Mouse (Mus musculus): ENCODE results near the gene Strbp.
A peak's percentile ranks its signal among the peaks of the same experiment; 100 is the strongest.

Gene Strbp

DNA sequence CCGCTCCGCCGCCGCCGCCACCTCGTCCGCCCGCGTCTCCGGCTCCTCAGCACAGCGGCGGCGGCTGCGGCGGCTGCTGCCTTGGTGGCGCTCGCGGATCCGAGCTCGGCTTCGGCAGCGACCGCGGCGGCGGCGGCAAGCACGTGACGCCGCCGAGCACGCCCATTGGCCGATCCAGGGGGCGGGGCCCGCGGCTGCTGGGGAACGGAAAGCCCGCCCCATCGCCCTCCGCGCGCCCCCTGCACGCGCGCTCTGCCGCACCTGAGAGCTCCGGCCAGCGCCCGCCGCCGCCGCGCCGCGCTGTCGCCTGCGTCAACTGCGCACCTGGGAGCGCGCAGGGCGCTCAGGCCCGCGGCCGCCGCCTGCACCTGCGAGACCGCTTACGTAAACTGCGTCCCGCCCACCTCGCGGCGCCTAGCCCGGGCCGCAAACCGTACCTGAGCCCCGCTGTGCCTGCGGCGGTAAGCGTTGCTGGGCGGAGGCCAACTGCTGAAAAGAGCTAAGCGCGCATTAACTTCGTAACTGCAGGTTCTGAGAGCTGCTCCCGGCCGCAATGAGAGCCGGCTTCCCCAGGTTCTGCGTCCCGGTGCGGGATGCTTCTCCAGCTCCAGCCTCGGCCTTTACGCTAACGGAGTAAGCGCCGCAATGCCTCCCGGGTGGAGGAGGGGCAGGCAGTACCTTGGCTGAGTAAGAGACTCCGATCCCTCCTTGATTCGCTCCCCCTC is at the start of gene Strbp:
Strbp (minus strand) TSS at position 630 of the 725 bp plus-strand sequence.
- peak; percentile 98 for DNase-seq

DNA sequence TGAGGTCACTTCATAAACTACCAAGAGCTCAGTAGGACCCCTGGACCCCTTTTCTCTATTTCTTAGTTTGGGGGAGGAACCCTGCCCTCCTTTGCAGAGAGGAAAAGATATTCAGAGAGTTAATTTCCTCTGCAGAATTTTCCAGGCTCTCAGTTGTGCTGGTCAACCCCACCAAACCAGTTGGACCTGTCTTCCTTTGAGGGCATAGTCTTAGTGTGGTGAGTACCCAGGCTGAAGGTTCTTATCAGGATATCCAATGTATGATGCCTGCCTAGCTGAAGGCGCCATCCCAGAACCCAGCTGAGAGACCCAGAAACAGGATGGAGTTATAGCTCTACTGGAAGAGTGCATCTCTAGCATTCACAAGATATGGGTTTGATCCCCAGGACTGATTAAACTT is 47.5 kb upstream of the Strbp start:
- DNase-seq = no peak

DNA sequence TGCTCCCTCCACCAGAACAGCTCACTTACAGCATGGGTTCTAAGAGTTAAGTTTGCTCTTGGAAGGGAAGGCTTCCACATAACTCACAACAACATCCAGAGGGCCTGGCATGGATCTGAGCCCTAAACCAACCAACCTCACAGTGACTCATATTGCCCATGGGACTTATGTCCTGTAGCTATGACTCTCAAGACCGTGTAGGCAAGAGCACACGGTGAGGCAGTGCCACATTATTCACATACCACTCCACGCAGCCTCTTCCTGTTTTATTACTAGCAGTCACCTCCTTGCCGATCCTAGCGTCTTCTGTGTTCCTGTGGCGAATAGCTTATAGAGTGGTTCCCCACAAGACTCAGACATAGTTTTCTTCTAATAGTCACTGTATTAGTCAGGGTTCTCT is 45.7 kb upstream of the Strbp start:
- DNase-seq = no peak

DNA sequence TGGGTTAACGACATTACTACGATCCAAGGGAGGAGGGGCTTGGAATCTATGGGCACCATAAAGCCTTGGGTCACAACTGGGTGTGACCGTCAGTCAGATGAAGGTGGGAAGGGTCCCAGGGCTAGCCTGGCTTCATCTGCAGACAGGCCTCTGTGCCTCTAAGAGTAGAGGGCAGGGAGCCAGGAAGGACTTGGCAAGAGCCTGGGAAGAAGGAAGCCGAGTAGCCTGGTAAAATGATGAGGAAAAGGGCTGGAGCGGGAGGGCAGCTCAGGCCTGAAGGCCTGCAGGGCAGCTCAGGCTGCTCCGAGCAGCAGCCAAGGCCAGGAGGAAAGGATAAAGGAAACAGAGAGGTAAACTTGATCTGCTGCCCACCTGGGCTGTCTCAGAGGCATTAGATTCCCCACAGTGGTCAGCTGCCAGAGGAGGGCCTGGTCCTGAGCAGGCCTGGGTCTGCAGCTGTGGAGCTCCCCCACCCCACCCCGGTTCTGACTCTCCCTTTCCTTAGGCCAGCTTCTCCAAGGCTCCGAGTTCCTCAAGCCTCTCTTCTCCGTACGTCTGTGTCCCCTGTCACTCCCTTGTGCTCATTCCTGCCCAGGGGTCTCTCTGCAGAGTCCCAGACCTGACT is 44.9 kb upstream of the Strbp start:
- no peak for DNase-seq

DNA sequence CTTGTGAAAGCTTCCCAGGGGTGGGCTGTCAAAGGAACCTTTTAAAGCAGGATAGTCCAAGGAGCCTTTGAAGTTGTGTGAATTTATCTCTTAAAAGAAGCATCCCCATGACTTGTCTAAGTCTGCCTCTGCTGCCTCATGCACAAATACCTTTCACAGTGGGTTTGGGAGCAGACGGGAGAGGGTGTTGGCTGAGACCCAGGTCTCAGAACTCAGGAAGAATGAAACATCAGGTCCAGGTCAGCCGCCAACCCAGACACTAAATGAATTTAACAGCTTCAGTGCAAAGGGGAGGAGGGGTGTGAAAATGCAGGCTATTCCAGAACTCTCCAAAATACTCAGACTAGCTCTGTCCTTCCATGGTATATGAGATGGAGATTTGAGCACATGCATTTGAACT is 44.2 kb upstream of the Strbp start:
- no peak for DNase-seq

DNA sequence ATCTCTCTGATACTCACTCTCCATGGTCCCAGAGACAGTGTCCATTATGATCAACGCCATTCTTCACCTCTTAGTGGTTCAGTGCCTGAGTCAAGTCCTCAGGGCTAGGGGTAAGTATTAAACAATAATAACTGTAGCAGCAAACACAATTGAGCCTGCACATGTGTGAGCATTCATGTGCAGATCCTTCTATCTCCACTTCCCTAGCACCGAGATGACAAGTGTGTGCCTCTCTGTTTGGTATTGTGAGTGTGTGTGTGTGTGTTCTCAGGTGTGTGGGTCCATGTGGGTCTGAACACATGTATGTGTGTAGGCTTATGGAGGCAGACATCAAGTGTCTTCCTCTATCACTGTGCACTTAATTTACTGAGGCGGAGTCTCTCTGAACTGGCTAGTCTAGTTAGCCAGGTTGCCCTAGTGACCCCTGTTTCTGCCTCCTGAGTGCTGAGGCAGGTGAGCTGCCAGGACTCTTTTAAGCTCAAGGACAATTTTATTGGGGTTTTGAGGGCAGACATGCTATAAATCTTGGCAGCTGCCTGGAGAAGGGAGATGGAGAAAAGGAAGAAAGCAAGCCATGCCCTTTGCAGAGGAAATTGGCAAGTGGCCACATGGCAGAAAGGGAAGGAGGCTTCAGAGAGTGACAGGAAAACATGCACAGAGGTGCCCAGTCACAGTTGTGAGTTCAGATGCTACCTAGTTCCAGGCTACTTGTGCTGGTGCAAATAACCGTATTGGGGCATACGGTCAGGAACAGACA is 42.8 kb upstream of the Strbp start:
- no peak for DNase-seq

DNA sequence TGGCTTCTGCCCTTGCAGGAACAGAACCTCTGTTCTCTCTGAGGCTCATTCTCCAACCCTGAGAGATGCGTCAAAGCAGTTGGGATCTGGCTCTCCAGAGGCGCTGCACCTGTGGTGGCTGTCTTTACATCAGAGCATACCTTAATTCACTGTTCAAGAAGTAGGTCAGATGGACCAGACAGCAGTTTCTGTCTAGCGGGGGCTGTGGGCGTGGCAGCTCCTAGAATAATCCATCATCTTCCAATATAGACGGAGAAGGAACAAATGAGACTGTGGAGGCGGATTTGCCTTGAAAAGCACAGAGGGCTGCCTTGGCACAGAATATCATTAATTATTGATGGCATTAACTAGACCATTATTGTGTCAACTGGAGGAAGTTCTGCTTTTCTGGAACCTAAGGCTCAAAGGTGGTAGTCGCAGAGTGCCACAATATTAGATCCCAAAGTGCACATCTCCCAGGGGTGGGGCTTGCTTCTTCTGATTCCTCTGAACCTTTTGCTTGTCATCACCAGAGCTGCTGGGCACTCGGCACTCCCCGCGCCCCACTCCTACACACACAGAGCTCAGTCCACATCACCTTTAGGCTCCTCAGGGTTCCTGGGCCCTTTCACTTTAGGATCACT is 41.2 kb upstream of the Strbp start:
- DNase-seq = no peak

DNA sequence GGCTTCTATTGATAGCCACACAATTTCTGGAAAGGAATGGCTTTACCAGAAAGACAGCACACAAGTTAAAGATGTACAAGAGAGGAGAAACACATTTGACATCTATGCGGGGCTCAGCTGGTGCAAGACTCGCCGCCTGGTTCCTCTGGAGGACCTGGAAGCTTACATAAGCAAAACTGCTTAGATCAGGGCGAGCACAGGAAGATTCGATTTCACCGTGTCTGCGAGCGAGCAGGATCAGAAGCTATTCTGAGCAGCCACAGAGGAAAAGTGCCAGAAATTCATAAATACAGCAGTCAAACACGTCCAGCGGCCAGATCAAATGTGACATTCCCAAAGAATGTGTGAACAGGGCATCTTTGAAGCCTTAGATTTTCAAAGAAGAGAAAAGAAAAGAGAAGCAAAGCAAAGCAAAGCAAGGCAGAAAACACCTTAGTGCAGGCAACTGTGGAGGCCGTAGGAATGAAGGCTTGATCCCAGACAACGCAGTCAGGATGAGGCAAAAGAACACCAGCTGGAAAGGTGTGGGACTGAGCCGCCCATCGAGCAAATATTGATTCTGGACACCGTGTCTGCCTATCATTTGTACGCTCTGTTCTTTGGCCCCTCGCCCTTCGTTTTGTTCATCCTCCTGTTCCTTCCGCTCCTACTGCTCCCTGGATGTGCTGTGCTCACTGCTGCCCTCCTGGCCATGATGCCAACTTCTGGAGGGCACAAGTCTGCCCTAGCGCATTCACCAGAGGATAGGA is 38.3 kb upstream of the Strbp start:
- no peak for DNase-seq

DNA sequence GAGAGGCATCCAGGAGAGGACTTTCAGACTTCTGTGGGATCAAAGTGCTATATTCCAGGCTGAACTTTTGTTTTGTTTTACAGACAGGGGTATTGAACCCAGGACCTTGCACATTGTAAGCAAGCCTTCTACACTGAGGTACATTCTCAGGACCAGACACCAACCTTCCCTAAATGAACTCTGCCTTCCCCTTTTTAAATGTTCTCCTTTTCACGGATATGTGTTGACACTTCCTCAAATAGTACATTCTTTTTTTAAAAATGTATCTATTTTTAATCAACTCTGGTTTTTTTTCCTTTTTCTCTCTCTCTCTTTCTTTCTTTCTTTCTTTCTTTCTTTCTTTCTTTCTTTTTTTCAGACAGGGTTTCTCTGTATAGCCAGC is 32.1 kb upstream of the Strbp start:
- no peak for DNase-seq

DNA sequence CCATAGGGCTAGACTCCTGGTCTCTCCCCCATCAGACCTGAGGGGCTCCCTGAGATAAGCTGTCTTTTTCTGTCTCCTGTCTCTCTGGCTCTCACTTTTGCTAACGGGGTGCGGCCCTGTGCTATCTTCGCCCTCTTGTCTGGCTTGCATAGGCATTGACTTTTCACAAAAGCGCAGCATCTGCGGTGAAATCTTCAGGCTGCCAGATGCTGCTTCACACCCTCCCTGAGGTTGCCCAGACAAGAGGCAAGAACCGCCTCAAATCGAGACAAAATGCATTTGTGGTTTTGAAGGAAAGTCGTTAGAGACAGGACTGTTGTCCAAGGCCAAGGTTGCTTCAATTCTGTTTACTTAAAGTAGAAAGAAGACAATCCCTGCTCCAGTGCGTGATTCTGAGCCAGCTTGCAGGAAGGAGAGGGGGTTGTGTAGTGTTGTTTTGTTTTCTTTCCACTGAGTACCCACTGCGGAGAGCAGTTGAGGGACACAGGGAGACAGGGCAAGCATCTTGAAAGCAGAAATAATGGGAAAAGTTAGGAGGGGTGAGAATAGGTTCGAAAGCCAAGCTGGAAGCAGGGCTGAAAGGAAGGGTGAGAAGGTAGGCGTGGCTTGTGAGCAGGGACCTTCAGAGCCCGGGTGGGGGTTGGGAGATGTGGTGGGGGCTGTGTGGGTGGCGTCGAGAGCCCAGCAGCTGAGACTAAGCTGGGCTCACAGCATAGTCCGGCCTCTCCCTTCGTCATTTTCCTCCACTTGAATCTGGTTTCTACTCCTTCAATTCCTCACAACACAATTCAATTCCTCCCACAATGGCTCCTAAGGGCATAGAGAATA is 31.5 kb upstream of the Strbp start:
- DNase-seq = no peak

DNA sequence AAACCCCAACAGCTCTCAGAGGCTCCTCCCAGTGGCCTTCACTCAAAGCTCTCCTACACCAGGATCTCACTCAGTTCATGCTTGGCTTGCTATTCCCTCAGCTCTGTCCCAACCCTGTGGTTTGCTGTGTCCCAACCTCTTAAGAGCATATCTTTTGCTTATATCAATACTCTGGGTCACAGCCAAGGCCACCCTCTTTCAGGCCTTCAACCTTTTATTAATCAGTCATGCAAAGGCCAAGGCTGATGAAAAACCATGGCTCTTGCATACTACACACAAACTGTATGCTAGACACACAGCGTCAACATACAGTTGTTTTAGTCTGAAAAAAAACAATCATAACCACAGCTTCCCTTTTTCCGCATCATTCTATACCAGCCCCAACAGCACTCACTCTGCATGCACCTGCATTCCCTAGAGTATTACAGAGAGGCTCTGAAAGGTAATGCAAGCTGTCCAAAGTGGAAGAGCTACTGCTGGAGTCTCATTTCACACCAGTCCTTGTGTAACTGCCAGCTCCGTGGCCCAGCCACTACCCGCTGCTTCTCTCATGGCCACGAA is 27.7 kb upstream of the Strbp start:
- DNase-seq = no peak

DNA sequence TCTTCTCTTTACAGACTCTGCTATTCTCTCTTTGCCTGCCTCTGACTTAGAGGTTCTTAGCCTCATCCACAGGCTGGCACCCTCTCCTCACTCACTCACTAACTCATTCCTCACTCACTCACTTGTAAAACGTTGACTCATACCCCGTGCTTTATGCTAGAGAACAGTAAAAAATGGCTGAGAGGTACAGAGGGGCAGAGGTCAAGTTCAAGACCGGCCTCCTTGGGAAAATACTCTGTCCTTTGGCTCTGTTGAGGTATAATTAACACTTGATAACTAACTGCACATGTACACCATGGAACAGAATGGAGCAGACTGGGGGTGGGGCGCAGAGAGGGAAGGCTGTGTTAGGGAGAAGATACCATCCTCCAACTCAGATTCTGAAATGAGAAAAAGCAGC is 20.6 kb upstream of the Strbp start:
- DNase-seq = no peak

DNA sequence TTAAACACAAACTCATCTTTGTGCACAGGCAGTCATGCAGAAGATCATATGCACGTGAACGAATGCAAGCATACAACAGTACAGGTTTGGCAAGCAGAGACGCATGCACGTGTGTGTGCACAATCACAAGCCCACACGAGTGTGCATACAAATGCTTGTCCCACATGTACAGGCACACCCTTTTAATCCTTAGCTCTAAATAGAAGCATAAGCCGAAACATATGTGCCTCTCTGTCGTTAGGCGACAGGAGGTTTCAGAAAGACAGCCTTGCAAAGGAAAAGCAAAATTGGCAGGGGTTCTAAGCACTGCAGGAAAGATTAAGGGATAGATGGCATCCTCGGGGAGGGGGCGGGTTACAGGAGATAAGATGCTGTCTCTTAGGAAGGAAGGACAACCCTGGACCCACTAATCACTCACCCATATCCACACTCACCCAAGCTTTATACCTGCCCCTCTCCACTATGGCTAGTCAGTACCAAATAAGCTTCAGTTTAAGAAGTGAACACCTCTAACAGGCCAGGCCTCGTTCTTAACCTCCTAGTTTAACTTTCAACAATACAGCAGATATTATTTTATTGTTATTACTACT is 19.9 kb upstream of the Strbp start:
- no peak for DNase-seq

DNA sequence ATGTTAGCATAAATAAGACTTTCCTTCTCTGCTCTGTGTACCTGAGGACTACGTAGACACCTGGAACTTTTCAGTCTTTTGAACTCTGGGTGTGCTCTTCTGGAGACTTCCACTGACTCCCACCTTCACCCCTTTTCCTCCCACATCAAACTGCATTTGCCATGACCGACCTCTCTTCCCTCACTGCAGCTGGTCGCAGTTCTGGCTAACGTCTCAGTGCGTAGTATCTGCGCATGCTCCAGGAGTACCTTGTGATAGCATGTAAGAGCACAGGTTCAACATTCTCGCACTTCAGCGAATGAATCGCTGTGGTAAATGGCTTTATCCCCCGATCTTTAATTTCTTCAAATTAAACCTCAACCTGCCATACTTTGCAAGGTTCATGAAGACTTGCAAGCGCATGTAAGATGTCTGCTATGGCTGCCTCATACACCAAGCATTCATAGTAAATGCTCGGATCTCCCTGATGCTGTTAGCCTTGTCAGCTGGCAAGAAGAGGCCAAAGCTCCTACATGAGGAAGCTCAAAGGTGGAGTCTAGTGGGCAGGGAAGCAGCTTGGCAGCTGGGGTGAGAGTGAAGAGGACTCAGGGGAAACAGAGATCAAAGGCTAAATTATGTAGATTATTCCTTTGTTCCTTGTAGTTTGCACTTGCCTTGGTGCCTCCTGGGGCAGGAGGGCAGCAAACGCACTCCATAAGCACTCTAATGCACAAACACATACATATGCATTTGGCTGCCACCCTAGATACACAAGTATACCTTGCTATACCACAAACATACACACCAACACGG is 19.2 kb upstream of the Strbp start:
- DNase-seq = no peak

DNA sequence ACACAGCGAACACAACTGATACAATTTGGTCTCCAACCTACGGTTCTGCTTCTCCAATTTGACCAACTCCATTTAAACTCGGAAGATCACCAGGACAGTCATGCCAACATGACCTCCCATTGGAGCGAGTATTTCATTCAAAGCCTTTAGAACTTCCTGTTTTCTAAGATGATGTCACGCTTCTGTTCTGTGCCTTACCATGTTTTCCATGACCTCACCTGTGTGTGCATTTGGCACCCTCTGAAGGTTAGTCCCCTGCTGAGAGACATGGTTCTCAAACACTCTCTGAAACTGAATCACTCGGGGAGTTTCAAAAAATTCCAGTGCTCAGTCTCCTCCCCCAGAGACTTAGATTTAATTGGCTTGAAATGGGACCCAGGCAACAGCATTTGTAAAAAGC is 12.6 kb upstream of the Strbp start:
- DNase-seq = no peak

DNA sequence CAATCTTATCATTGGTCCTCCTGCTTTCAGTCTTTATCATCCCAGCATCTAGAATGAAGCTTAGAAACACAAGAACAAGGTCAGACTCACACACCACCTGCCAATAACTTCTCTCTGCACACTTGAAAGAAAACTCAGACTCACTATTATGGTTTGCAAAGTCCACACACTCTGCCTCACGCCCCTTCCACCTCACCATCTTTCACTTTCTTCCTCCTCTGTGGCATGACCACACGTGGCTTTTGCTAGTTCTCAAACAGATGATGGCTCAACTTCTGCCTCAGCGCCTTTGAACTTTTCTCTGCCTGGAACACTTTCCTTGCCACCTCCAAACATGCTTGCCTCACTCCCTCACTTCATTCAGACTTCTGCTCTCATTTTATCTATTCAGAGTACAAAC is 11.7 kb upstream of the Strbp start:
- no peak for DNase-seq

DNA sequence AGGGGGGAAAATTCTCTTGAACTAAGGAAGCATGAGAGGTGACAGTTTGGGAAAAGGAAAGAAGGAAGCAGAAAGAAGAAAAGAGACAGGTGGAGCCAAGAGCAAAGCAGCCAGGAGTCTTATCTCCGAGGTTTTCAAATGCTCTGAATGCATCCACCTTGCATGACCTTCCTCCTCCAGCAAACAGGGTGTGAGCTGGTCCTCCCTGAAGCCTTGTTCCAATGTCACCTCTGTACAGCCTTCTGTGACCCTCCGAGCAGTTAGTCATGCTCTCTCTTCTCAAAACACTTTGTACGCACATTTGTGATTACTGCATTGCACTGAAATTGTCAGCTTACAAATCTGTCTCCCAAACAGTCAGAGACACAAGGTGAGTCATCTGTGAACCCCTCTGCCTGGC is 9.4 kb upstream of the Strbp start:
- DNase-seq = no peak

DNA sequence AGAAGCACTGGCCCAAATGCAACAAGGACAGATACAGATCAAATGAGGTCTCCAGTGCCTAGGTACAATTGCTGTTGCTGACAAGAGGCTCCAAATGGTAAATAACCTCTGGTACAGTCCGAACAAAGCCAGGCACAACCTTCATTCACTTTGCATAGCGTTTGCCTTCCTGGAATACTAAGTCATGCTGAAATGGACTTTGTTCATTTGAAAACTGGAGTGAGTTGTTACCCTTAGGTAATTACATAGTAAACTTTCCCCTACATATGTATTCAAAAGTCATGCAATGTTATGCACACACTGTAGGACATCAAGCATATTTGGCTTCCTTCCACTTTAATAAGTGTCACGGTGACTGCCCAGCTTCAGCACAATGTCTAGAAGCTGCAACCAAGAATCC is 5.2 kb upstream of the Strbp start:
- DNase-seq = no peak

DNA sequence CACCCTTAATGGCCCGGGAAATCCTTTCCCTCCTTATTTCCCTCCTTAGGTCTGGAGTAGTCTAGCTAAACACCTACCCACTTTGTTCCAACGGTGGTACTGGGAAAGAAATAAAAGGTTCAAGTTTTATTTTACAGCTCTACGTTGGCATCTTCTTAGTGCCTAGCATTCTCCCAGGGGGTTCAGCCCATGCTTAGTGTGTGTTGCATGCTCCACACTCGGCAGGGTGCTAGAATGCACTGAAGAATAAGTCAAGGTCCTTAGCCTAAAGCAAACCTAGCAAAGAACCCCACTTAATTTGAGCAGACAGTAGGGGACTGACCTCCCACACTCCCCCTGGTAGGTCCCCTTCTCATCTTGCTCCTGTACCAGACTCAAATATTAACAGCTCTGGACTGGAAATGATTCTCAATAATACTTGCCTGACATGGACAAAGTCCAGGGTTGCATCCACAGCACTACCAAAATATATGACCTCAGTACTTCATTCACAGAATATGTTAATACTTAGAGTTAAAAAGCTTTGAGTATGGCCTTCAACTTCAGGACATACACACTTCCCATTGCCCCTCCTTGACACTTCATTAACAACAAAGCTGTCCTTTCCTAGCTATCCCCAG is 592 bp upstream of the Strbp start:
- peak; percentile 33 for DNase-seq
